ENCODE assay signal across 46 mouse cellular contexts in genomic region chr13:56369600-56369999, GRCm38 (mm10). TPM values are rescaled to one million over a fixed set of nuclear protein-coding genes. Genes with fewer than 3 reads are reported as not detected.
"Had no signal": no experiment of that assay in that cellular context is flagged by ENCODE, and none has a peak within 500 bp of the region (broad histone marks: within the 10 kb centered on the region; RNA-seq: fewer than 3 reads in every experiment).

No protein-coding gene starts in this region.

- H3K9me3 ChIP-seq: limb, embryonic 10.5 days; limb, embryonic 12.5 days; limb, embryonic 15.5 days; liver, embryonic 12.5 days; liver, embryonic 13.5 days; liver, embryonic 15.5 days; lung, embryonic 15.5 days; midbrain, embryonic 10.5 days; midbrain, embryonic 12.5 days; midbrain, embryonic 15.5 days; neural tube, embryonic 12.5 days had no signal

- H3K4me3 ChIP-seq: left cerebral cortex, adult 2 months; limb, embryonic 10.5 days; limb, embryonic 12.5 days; limb, embryonic 13.5 days; limb, embryonic 15.5 days; liver, embryonic 12.5 days; liver, embryonic 13.5 days; liver, embryonic 15.5 days; lung, embryonic 15.5 days; megakaryocyte, embryonic 14.5 days; midbrain, embryonic 10.5 days; midbrain, embryonic 12.5 days; midbrain, embryonic 15.5 days; myocyte; neural tube, embryonic 12.5 days had no signal

- H3K36me3 ChIP-seq: limb, embryonic 10.5 days; limb, embryonic 12.5 days; limb, embryonic 13.5 days; limb, embryonic 15.5 days; liver, embryonic 12.5 days; liver, embryonic 13.5 days; liver, embryonic 15.5 days; lung, embryonic 15.5 days; midbrain, embryonic 10.5 days; midbrain, embryonic 12.5 days; midbrain, embryonic 15.5 days; neural tube, embryonic 12.5 days had no signal

- H3K4me1 ChIP-seq: liver, embryonic 12.5 days; liver, embryonic 13.5 days; liver, embryonic 15.5 days; megakaryocyte, embryonic 14.5 days; midbrain, embryonic 10.5 days; midbrain, embryonic 12.5 days; midbrain, embryonic 15.5 days; neural tube, embryonic 12.5 days had no signal

- H3K4me2 ChIP-seq: limb, embryonic 12.5 days; limb, embryonic 13.5 days; limb, embryonic 15.5 days; liver, embryonic 11.5 days; liver, embryonic 12.5 days; liver, embryonic 13.5 days; liver, embryonic 15.5 days; lung, embryonic 14.5 days; lung, embryonic 15.5 days; midbrain, embryonic 12.5 days; midbrain, embryonic 15.5 days; neural tube, embryonic 12.5 days had no signal

- ATAC-seq: liver, embryonic 12.5 days; liver, postnatal 0 days; lung, postnatal 0 days; midbrain, embryonic 15.5 days; midbrain, embryonic 16.5 days had no signal

- H3K27me3 ChIP-seq: limb, embryonic 12.5 days; limb, embryonic 13.5 days; limb, embryonic 15.5 days; liver, embryonic 12.5 days; liver, embryonic 13.5 days; midbrain, embryonic 12.5 days; midbrain, embryonic 15.5 days; neural tube, embryonic 12.5 days had no signal

- H3K9ac ChIP-seq: limb, embryonic 12.5 days; limb, embryonic 13.5 days; limb, embryonic 15.5 days; liver, embryonic 12.5 days; liver, embryonic 13.5 days; liver, embryonic 14.5 days; liver, embryonic 15.5 days; liver, postnatal 0 days; lung, embryonic 14.5 days; lung, embryonic 15.5 days; midbrain, embryonic 12.5 days; midbrain, embryonic 15.5 days; neural tube, embryonic 12.5 days had no signal

- DNase-seq: left cerebral cortex, postnatal 4 days; liver; liver, embryonic 13.5 days; liver, postnatal 0 days; lung, adult 18-20 months; lung, adult 2 months; lung, embryonic 14.5 days; lung, postnatal 10 days; lung, postnatal 14 days; lung, postnatal 36 days; lung, postnatal 4 days; midbrain, embryonic 14.5 days had no signal

- H3K27ac ChIP-seq: left cerebral cortex, adult 2 months; limb, embryonic 10.5 days; limb, embryonic 12.5 days; limb, embryonic 13.5 days; limb, embryonic 15.5 days; liver, embryonic 12.5 days; liver, embryonic 13.5 days; liver, embryonic 14.5 days; liver, embryonic 15.5 days; lung, embryonic 15.5 days; macrophage; midbrain, embryonic 10.5 days; midbrain, embryonic 12.5 days; midbrain, embryonic 15.5 days; neural tube, embryonic 12.5 days had no signal

RNA-seq across cellular contexts. Expression of gene Gm3045, which starts 56.8 kb away (rescaled TPM):
- total RNA-seq: left cerebral cortex, adult 2 months; left cerebral cortex, adult 8-10 months; left cerebral cortex, postnatal 10 days; left cerebral cortex, postnatal 14 days; left cerebral cortex, postnatal 25 days; left cerebral cortex, postnatal 36 days; left cerebral cortex, postnatal 4 days; liver, adult 2 months; megakaryocyte progenitor cell, adult 5-6 weeks; megakaryocyte, adult 5-6 weeks; megakaryocyte-erythroid progenitor cell, adult 5-6 weeks; midbrain, postnatal 0 days; monocyte, adult 5-6 weeks had no signal
- polyA plus RNA-seq: limb, embryonic 10.5 days; limb, embryonic 11.5 days; limb, embryonic 12.5 days; liver, adult 2 months; liver, embryonic 11.5 days; liver, embryonic 12.5 days; liver, embryonic 13.5 days; liver, embryonic 14.5 days; liver, embryonic 15.5 days; liver, embryonic 16.5 days; liver, postnatal 0 days; lung, adult 2 months; lung, embryonic 14.5 days; lung, embryonic 15.5 days; lung, embryonic 16.5 days; lung, postnatal 0 days; macrophage; midbrain, embryonic 10.5 days; midbrain, embryonic 12.5 days; midbrain, embryonic 14.5 days; midbrain, embryonic 15.5 days; midbrain, embryonic 16.5 days; midbrain, postnatal 0 days; myocyte; neural tube, embryonic 11.5 days; neural tube, embryonic 12.5 days had no signal
